Mouse (Mus musculus) skeletal muscle tissue, postnatal 0 days (tissue): Measurements from ENCODE around the gene AA467197. TPM values are rescaled to one million over a fixed set of nuclear protein-coding genes. Genes with fewer than 3 reads are reported as not detected.

Experiments used
- microRNA counts: library from miRNA; unstranded; fragments of <30 nt; microRNA quantifications from one replicate; lab custom pipeline; 2015
- microRNA-seq, 2 experiments: library from miRNA; unstranded; fragments of <30 nt; microRNA quantifications; one replicate each; pipeline ENCODE4; 2016
- polyA plus RNA-seq: library from polyadenylated mRNA; unstranded; fragments of >200 nt; fragmentation: Nextera tagmentation; extraction: Ambion mirVana; gene quantifications from 2 replicates; pipeline ENCODE4 v1.2.1, GENCODE M21; 2015

Gene AA467197
- polyA plus RNA-seq, result 0.17 and 0.74 TPM in 2 replicates

GRCm38 (mm10) chr2:122636686-122637085 lies at the start of gene AA467197:
AA467197 (plus strand) TSS chr2:122636986.

GRCm38 (mm10) chr2:122610746-122611653 lies 25.8 kb upstream of the AA467197 start, which contains the start of gene Gatm:
Gatm (minus strand) TSS chr2:122611303.

MicroRNA genes within 50 kb of the gene (microRNA counts, 519-probe panel; counts per million panel counts)
- 296 counts per million, percentile 58 among the panel's probes with 10 or more counts for microRNA mmu-miR-147 (lab: Ali Mortazavi, UCI)

Small RNAs within 50 kb of the gene (microRNA-seq; reads per million reads assigned to microRNA genes)
- 3.4 to 3.9 reads per million in 2 experiments for gene Mir147

Other genes with a start within 250 kb of the AA467197 start
- gene Slc28a2, start 210.5 kb upstream of the AA467197 start, polyA plus RNA-seq, result 3.1 and 3.6 TPM in 2 replicates
- not detected in 2 replicates for gene Gm14085, start 152.0 kb upstream of the AA467197 start, polyA plus RNA-seq
- 393 and 467 TPM in 2 replicates for gene Gatm, start 25.7 kb upstream of the AA467197 start, polyA plus RNA-seq
- gene Slc30a4, start 65.7 kb downstream of the AA467197 start, polyA plus RNA-seq, result 5.6 and 5.8 TPM in 2 replicates
- 31.7 and 38.5 TPM in 2 replicates for gene Bloc1s6, start 101.5 kb downstream of the AA467197 start, polyA plus RNA-seq
- 12.8 and 25.6 TPM in 2 replicates for gene Sqor, start 128.3 kb downstream of the AA467197 start, polyA plus RNA-seq